Mouse (Mus musculus) right cerebral cortex, adult 18-20 months (tissue): ENCODE data around the gene Pgghg.
"Not testable (repeated sequence)": the region's sequence is repeated elsewhere in the genome, so short reads cannot be mapped to it uniquely, and the experiment has no call there.

Experiments
- DNase-seq: peaks from one replicate; pipeline ENCODE4 v3.0.0; 2022; ENCODE audit warnings: mixed read lengths

Gene Pgghg

DNA sequence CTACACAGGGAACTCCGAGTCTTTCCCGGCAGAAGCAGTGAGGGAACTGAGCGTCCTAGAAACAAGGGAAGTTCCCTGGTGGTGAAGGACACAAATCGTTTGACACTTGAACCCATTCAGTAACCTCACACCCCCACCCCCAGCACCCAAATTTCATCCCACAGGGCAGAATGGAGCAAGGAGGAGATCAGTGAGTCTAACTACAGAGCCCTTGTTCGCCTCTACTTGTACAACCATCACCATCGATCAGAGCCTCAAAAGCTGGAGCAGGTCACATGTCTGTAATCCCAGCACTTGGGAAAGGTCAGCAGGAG is 15.3 kb downstream of the Pgghg start:
- no peak for DNase-seq

DNA sequence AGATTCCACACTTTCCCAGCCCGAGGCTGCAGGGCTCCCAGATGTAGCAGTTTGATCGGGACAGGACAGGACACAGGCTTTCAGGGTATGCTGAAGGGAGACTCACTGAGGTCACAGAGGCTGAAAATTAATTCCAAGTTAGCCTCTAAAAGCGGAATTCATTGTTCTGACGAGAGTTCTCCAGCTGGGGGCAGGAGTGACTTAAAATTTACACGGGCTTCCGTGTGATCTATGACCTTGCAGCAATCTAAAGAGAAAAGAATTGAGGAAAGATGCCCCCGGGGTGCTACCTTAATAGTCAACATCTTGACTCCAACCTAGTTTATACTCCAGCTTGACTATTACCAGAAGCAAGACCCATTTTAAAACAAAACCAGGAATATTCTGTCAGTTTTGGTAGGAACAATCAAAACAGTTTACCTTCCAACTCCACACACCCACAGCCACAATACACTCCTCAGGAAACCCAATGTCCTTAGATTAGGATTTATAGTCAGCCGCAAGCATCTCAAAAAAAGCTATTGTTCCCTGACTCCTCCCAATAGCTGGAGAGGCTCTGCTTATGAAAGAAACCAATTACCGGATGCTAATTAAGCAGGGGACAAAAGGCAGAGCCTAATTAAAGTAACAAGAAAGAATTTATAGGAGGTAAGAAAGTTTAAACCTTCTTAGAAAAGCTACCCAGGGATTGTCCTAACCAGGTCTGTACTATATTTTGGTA is 18.1 kb downstream of the Pgghg start:
- DNase-seq: peak; percentile 17

DNA sequence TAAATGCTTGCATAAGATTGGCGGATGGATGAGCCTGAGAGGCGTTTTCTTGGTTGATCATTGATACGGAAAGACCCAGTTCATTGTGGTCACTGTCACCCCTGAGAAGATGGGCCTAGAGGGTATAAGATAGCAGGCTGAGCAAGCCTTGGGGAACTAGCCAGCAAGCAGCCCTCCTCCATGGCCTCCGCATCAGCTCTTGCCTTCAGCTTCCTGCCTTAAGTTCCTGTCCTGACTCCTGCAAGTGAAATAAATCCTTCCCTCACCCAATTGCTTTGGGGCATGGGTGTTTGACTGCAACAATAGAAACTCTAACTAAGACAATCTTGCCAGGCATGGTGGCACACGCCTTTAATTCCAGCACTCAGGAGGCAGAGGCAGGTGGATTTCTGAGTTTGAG is 18.8 kb downstream of the Pgghg start:
- DNase-seq: no peak

DNA sequence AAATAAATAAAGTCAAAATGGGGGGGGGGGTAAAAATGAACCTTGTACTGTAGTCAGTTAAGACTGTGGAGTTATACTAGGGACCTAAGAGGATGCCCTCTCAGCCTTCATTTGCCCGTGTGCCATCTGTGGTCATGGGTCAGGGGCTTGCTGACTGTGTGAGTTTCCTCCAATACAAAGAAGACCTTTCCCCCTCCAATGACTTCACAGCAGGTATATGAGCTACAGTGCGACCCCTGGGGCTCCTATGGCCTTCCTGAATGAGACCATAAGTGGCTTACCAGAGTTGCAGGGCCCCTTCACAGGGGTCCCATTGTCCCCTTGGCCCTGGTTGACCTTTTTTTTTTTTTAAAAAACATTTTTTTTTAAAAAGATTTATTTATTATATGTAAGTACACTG is 20.2 kb downstream of the Pgghg start:
- no peak for DNase-seq

DNA sequence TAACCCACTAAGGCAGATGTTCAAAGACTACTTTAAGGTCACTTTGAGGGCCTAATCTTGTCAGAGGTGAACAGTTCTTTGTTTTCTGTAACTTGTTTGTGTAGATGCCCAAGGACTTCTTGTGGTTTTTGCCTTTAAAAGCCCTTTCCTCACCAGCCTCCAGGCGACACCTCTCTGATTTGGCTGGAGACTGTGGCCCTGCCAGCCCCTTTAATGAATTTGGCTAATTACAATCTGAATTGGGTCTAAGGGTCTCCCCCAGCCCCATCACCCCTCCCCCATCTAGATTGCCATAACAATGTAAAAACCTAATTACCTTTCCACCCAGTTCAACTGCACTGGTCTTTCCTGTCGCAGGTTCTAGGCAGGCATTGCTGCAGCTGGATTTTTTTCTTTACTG is 21.5 kb downstream of the Pgghg start:
- no peak for DNase-seq

DNA sequence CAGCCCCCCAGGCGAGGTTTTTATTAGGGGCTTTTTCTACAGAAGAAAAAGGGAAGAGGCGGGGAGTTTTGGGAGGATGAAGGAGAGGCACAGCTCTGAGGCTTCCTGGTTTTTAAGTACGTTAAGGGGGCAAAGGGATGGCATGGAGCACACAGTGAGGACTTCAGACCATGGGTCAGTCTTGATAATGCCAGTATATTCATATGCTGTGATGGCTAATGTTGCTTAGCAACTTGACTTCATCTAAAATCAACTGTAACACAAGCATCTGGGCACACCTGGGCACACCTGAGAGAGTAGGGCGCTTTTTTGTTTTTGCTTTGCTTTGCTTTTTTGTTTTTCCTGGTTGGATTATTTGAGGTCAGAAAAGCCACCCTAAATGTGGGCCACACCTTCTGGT is 25.7 kb downstream of the Pgghg start, which contains the start of gene Ifitm1:
Gene Ifitm1 (plus strand): TSS at position 301 of the 400 bp plus-strand sequence.
- DNase-seq: no peak

DNA sequence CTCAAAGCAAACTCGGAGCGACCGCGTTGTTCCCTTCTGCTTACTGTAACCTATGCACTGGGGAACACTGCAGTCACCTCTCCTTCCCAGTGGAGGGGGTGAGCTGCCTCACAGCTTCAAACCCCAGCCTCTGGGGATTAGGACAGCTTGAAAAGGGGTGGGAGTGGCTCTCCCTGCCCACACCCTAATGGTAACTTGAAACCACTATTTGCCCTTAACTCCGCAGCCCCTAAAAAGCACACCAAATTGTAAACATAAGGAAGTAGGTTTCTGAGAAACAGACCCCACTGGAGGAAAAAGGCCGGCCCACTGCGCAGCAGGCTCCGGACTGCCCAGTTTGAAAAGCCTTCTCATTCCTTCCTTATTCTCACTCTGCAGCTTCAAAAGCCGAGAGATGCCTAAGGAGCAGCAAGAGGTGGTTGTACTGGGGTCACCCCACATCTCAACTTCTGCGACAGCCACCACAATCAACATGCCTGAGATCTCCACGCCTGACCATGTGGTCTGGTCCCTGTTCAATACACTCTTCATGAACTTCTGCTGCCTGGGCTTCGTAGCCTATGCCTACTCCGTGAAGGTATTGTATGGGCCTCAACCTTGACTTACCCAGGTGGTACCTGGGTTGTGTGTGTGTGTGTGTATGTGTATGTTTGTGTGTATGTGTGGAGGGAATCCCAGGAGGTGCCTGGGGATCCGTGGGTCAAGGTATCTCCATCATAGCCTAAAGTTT is 26.8 kb downstream of the Pgghg start:
- DNase-seq: no peak

DNA sequence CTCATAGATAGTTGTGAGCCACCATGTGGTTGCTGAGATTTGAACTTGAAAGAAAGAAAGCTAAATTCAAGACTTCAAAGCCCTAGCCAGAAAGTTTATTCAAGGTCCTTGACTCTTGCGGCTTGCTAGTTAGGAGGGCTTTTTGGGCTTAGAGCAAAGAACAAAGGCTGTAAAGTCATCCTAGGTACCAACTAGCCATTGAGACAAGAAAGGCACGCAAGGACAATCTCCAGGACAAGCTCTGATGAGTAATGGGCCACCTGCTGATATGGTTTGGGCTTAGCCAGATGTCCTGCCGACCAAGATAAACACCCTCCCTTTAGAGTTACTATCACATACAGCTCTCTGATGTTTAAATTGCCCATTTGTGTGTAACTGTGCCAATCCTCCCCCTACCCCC is 27.5 kb downstream of the Pgghg start:
- DNase-seq: not testable (repeated sequence)

DNA sequence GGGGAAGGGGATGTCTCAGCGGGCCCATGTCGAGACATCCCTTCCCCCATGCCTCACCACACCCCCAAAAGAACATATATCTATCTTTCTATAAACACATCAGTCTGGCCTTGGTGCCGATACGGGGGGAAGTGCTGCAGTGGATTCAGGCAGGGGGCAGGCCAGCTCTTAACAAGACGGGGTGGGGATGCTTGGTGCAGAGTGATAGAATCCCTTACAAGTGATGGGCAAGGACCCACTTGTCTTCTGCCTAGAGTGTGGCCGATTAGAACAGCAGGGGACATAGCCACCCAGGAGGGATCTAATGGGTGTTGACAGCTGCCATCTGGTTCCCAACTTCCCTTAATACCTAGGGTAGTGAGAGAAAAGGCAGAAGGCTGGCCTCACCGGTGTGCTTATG is 29.7 kb downstream of the Pgghg start:
- DNase-seq: no peak

DNA sequence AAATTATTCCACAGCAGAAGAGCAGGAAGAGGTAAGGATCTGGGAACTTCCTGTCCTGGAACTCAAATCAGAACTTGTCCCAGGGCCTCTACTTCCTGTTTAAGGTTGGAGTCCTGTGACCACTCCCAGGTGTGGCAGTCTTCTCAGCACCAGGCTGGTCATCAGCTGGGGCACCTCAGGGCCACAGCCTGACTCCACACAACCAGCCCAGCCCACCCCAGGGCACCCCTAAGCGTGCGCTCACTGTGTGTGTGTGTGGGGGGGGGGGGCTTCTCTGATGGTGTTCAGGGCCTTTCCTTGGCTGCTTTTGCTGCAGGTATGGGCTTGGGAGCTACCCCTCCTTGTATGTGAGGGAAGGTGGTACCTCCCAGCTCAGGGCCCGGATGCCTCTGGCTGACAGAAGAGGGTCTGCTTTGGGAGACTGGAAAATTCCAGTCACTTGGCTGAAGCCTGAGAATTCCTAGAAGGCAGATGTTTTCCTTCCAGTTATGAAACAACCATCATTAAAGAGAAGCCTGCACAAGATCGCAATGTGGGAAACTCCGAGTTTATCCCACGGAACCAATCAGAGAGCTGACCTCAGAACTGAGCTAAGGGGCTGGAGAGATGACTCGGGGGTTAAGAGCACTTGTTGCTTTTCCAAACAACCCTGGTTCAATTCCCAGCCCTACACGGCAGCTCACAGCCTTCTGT is 30.4 kb downstream of the Pgghg start:
- DNase-seq: no peak

DNA sequence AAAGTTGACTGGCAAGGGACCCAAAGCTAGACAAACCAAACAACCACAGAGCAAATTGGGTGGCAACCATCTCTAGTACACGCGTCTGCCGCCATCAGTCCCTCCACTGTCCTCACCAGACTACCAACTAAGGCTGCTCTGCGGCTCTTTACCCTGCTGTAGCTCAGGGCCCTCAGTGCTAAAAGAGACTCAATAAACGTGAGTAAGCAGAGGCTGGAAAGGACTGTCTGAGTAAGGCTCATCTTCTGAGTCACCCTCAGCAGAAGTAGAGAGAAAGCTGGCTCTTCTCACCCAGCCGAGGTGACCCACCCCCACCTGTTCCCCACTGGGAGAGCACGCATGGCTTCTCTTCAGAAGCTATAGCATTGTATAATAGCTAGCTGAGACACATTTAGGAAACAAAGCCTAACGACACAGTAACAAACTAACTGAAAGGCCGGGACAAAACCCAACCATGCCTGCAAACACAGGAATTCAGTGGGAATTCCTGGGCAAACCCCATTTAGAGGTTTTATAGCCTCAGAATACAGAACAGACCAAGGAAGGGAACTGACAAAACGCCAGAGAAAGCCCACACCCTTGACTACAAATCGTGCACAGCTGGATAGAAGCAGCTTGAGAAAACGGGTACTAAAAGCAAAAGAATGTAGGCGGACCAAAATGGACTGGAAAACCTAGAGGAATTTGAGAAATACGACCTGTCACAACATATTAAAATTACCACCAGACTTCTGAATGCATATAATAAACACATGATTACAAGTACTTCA is 32.4 kb downstream of the Pgghg start:
- peak; percentile 39 for DNase-seq

DNA sequence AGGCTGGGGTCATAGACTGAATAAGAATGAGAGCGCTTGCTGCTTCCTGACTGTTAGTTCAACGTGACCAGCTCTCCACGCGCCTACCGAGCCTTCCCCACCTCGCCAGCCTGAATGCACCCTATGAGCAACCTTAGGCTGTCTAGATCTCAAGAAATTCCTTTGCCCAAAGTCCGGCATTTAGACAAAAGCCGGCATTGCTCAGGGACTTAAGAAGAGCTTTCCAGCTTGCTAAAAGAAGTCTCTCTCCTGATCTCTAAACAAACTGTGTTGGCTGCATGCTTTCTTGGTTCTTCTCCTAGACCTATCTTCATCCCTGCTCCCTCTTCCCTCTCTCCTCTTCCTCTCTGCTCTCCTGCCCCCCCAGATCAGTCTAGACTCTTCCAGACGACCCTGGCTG is 33.7 kb downstream of the Pgghg start:
- DNase-seq: no peak

DNA sequence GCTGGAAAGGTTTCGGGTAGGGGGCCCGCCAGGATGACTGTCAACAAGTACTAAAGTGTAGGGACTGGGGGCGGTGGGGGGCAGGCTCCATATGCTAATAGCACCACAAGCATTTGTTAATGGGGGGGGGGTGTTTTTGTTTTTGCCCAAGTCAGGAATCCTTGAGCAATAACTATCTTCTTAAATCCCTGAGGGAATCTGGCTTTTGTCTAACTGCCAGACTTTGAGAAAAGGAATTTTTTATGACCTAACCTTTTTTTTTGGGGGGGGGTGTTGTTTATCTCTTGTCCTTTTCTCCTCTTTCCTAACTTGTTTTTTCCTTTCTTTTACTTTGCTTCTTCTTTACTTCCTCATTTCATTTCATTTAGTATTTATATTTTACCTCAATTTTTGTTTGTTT is 34.3 kb downstream of the Pgghg start:
- no peak for DNase-seq

DNA sequence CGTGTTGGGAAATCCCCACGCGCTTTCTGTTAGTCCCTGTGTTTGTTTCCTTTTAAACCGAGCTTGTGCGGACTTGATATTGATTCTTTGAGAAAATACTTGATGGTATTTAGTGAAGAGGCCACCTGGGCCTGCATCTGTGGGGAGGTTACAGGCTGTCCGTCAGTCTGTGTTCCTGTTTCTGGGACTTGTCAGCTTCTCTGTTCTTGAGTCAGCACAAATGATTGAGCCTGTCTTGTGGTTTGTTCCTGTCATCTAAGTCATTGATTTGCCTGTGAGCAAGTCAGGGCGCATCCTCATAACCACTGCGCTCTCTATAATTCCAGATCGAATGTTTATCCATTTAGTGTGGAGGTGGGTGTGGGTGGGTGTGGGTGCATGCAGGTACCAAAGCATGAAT is 35.5 kb downstream of the Pgghg start:
- not testable (repeated sequence) for DNase-seq

DNA sequence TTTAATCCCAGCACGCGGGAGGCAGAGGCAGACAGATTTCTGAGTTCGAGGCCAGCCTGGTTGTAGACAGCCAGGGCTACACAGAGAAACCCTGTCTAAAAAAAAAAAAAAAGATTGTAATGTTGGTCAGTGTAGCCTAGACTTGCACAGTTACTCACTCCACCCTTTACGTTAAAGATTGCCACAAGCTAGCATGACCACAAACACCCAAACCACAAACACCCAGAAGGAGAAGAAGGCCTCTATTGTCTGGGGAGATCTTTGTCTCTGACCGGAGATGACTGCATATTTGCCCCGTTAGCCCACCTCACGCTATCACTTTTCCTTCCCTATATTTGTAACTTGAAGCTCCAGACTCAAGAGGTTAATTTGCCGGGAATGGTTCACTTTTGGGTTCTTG is 40.5 kb downstream of the Pgghg start:
- no peak for DNase-seq

DNA sequence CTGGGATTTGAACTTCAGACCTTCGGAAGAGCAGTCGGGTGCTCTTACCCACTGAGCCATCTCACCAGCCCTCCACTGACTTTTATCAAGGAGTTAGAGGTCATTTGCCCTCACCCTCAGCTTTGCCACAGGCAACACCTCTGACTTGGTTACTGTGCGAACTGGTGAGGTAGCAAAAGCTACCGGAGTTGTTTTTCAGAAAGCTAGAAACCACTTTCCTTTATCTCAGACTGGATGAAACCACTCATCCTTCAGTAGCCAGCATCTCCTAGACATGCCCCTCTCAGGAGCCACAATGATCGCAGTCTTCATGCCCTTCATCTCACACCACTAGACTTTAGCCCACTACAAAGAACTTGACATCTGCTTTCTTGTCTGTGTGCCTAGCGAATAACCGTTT is 41.8 kb downstream of the Pgghg start:
- DNase-seq: no peak

DNA sequence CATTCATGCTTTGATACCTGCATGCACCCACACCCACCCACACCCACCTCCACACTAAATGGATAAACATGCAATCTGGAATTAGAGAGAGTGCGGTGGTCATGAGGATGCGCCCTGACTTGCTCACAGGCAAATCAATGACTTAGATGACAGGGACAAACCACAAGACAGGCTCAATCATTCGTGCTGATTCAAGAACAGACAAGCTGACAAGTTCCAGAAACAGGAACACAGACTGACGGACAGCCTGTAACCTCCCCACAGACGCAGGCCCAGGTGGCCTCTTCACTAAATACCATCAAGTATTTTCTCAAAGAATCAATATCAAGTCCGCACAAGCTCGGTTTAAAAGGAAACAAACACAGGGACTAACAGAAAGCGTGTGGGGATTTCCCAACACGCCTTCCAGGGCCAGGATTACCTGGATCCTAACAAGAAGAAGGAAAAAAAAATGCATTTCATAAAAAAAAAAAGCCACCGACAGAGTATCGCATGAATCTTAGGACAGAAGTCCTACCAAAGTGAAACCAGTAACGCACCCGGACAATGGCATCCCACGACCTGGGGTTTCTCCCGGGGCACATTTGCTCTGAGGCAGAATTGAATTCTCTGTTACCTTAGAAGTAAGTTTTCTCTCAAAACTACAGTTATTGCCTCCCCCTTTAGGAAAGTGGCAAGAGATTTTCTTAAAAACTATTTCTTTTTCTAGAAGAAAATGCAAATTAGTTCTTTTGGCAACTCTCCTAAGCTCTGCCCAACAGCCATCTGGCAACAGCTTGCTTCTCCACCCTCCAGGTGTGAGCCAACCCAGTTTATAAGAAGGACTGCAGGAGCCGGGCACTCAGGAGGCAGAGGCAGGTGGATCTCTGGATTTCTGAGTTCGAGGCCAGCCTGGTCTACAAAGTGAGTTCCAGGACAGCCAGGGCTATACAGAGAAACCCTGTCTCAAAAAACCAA is 46.3 kb downstream of the Pgghg start:
- peak; percentile 62 for DNase-seq

DNA sequence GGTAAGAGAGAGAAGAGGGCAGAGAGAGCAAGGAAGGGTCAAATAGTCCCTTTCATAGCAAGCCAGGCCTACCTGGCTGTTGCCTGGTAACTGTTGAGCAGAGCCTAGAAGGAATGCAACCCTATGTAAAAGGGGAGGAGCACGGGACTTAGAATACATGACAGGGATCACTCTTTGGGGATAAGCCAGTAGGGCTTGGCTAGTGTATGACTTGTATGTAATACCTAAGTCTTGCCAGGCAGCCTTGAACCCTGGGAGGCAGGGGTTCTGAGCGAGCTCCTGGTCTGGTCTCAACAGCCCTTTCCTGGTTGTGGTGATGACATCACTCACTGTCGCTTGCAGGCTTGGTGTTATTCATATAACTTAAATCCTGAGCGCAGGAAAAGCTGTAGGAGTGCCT is 47.8 kb downstream of the Pgghg start:
- no peak for DNase-seq

DNA sequence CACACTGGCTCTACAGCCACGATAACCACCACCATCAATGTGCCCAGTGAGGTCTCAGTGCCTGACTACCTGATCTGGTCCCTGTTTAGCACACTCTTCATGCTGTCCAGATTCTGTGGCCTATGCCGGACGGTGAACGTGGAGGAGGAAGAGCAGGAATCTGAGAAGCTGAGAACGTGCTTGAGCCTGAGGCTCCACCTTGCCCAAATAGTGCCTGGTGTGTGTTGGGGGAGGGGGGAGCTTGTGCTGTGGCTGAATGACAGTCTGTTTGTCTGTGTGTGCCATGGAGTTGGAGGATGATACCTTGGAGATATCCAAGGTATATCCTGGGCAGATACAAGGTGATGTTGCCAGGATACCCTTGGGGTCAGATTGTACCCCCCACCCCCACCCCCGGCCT is 49.0 kb downstream of the Pgghg start:
- no peak for DNase-seq

DNA sequence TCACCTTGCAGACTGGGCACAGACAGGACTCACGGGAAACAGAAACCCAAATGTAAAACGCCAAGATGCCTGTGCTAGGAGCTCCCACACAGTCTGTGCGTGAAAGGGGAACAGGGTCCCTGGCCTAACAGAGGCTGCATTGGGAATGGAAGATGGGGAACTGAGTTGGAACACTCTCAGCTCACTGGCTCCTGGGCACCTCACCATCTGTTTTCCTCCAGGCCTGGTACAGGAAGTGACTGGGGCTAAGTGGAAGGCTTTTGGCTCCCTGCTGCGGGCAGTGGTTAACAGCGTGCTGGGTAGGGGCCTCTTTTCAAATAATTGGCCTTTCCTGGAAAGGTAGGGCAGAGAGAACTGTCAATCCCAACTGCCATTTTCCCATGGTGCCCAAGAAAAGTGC is 49.4 kb downstream of the Pgghg start:
- DNase-seq: no peak

DNA sequence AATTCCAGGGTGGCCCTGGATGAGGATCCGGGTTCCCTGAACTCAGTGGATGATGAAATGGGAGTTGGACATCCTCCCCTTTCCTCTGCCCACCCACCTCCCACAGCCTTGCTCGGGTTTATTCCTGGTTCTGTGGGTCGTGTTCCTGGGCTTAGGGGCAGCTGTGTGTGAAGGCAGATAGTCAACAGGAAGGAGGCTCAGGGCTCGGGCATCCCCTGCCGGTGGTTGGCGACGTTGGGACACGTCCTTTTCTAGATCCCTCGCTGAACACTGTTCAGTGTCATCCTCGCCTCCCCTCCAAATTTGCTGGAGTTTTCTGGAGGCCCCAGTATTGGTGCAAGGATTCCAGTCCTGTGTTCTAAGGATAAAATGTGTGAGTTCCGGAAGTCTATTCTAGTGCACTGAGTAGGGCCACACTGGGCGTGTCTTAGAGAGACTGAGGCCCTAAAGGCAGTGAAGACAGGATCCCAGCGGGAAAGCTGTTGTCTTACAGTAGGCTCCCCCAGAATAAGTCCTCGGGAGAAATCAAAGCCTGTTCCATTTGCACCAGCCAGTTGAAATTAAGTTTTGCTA is 50.0 kb downstream of the Pgghg start:
- DNase-seq: no peak
